Mouse (Mus musculus): ENCODE data around the gene Ptpn11.
"Not testable (repeated sequence)": the region's sequence is repeated elsewhere in the genome, so short reads cannot be mapped to it uniquely, and the experiment has no call there.

Ptpn11 gene

GRCm38 (mm10) chr5:121219190-121219589, 28.0 kb upstream of the Ptpn11 start:
- TF ChIP-seq NANOG (IDR thresholded peaks at IDR 0.05; ENCODE audit: borderline replicate concordance, low read length) (no peak), CTCF (conservative IDR thresholded peaks at IDR 0.05; ENCODE audit: low read length) (no peak), POU5F1 (IDR thresholded peaks at IDR 0.05; ENCODE audit: borderline replicate concordance, low read length) (no peak)
- H3K4me1 ChIP-seq (replicated peaks; ENCODE audit: low read depth, low read length) = peaks cover 24% of the 10 kb centered on the region
- no peak overlapping the region; the same call in 1 of the 2 replicates for H3K4me3 ChIP-seq (replicated peaks; ENCODE audit: low read length)
- no peaks in the 10 kb centered on the region for H3K36me3 ChIP-seq (ENCODE audit: insufficient read depth, low read length)
- peaks cover 9% of the 10 kb centered on the region for H3K27me3 ChIP-seq (ENCODE audit: insufficient read depth, low read length)
- no peaks in the 10 kb centered on the region for H3K9me3 ChIP-seq (ENCODE audit: low read length)

- H3K27me3 ChIP-seq (ENCODE audit: insufficient read depth, low read length) = peaks cover 7% of the 10 kb centered on the region
- TF ChIP-seq POU5F1 (IDR thresholded peaks at IDR 0.05; ENCODE audit: borderline replicate concordance, low read length) (no peak), CTCF (conservative IDR thresholded peaks at IDR 0.05; ENCODE audit: low read length) (no peak), NANOG (IDR thresholded peaks at IDR 0.05; ENCODE audit: borderline replicate concordance, low read length) (no peak)
- no peak overlapping the region for H3K4me3 ChIP-seq (replicated peaks; ENCODE audit: low read length)
- peaks cover 24% of the 10 kb centered on the region for H3K4me1 ChIP-seq (replicated peaks; ENCODE audit: low read depth, low read length)
- no peaks in the 10 kb centered on the region; the same call in 1 of the 2 replicates for H3K9me3 ChIP-seq (ENCODE audit: low read length)
- H3K36me3 ChIP-seq (ENCODE audit: insufficient read depth, low read length) = peaks cover 5% of the 10 kb centered on the region
These were observed 26.1 kb upstream of the Ptpn11 start for GRCm38 (mm10) chr5:121217313-121217634.

- H3K36me3 ChIP-seq (ENCODE audit: insufficient read depth, low read length) = peaks cover 10% of the 10 kb centered on the region
- not testable (repeated sequence) for H3K4me3 ChIP-seq (replicated peaks; ENCODE audit: low read length); H3K9me3 ChIP-seq (ENCODE audit: low read length); H3K27me3 ChIP-seq (ENCODE audit: insufficient read depth, low read length)
- H3K4me1 ChIP-seq (replicated peaks; ENCODE audit: low read depth, low read length) = peaks cover 19% of the 10 kb centered on the region
These were observed 25.6 kb upstream of the Ptpn11 start for GRCm38 (mm10) chr5:121216584-121217312.

GRCm38 (mm10) chr5:121216126-121216446, 24.9 kb upstream of the Ptpn11 start:
- H3K36me3 ChIP-seq (ENCODE audit: insufficient read depth, low read length) = peaks cover 17% of the 10 kb centered on the region
- no peak for TF ChIP-seq POU5F1 (IDR thresholded peaks at IDR 0.05; ENCODE audit: borderline replicate concordance, low read length)
- no peak for TF ChIP-seq CTCF (conservative IDR thresholded peaks at IDR 0.05; ENCODE audit: low read length)
- TF ChIP-seq NANOG (IDR thresholded peaks at IDR 0.05; ENCODE audit: borderline replicate concordance, low read length) = no peak
- H3K4me1 ChIP-seq (replicated peaks; ENCODE audit: low read depth, low read length) = peaks cover 13% of the 10 kb centered on the region
- no peaks in the 10 kb centered on the region for H3K27me3 ChIP-seq (ENCODE audit: insufficient read depth, low read length)
- no peak overlapping the region for H3K4me3 ChIP-seq (replicated peaks; ENCODE audit: low read length)
- H3K9me3 ChIP-seq (ENCODE audit: low read length) = no peaks in the 10 kb centered on the region; the same call in 1 of the 2 replicates

GRCm38 (mm10) chr5:121215380-121216125, 24.4 kb upstream of the Ptpn11 start:
- Histone ChIP-seq H3K27me3 (ENCODE audit: insufficient read depth, low read length) (no peaks in the 10 kb centered on the region), H3K4me3 (replicated peaks; ENCODE audit: low read length) (no peak overlapping the region), H3K9me3 (ENCODE audit: low read length) (no peaks in the 10 kb centered on the region; the same call in 1 of the 2 replicates), H3K4me1 (replicated peaks; ENCODE audit: low read depth, low read length) (peaks cover 13% of the 10 kb centered on the region), H3K36me3 (ENCODE audit: insufficient read depth, low read length) (peaks cover 22% of the 10 kb centered on the region)
- TF ChIP-seq CTCF (conservative IDR thresholded peaks at IDR 0.05; ENCODE audit: low read length) (peak; percentile 95), POU5F1 (IDR thresholded peaks at IDR 0.05; ENCODE audit: borderline replicate concordance, low read length) (no peak), NANOG (IDR thresholded peaks at IDR 0.05; ENCODE audit: borderline replicate concordance, low read length) (no peak)

GRCm38 (mm10) chr5:121214707-121215106, 23.5 kb upstream of the Ptpn11 start:
- no peak overlapping the region for H3K4me3 ChIP-seq (replicated peaks; ENCODE audit: low read length)
- TF ChIP-seq NANOG (IDR thresholded peaks at IDR 0.05; ENCODE audit: borderline replicate concordance, low read length) (no peak), POU5F1 (IDR thresholded peaks at IDR 0.05; ENCODE audit: borderline replicate concordance, low read length) (no peak), CTCF (conservative IDR thresholded peaks at IDR 0.05; ENCODE audit: low read length) (no peak)
- peaks cover 30% of the 10 kb centered on the region for H3K36me3 ChIP-seq (ENCODE audit: insufficient read depth, low read length)
- no peaks in the 10 kb centered on the region; the same call in 1 of the 2 replicates for H3K9me3 ChIP-seq (ENCODE audit: low read length)
- H3K4me1 ChIP-seq (replicated peaks; ENCODE audit: low read depth, low read length) = peaks cover 12% of the 10 kb centered on the region
- H3K27me3 ChIP-seq (ENCODE audit: insufficient read depth, low read length) = no peaks in the 10 kb centered on the region

- H3K27me3 ChIP-seq (ENCODE audit: insufficient read depth, low read length) = no peaks in the 10 kb centered on the region
- H3K4me1 ChIP-seq (replicated peaks; ENCODE audit: low read depth, low read length) = peaks cover 34% of the 10 kb centered on the region
- TF ChIP-seq POU5F1 (IDR thresholded peaks at IDR 0.05; ENCODE audit: borderline replicate concordance, low read length) = no peak
- no peak for TF ChIP-seq NANOG (IDR thresholded peaks at IDR 0.05; ENCODE audit: borderline replicate concordance, low read length)
- TF ChIP-seq CTCF (conservative IDR thresholded peaks at IDR 0.05; ENCODE audit: low read length) = no peak
These were observed 20.9 kb upstream of the Ptpn11 start for GRCm38 (mm10) chr5:121212108-121212507.

GRCm38 (mm10) chr5:121210601-121210924, 19.4 kb upstream of the Ptpn11 start:
- Histone ChIP-seq H3K9me3 (ENCODE audit: low read length) (no peaks in the 10 kb centered on the region; the same call in 1 of the 2 replicates), H3K36me3 (ENCODE audit: insufficient read depth, low read length) (peaks cover 72% of the 10 kb centered on the region), H3K4me3 (replicated peaks; ENCODE audit: low read length) (no peak overlapping the region), H3K4me1 (replicated peaks; ENCODE audit: low read depth, low read length) (peaks cover 45% of the 10 kb centered on the region), H3K27me3 (ENCODE audit: insufficient read depth, low read length) (no peaks in the 10 kb centered on the region)
- TF ChIP-seq NANOG (IDR thresholded peaks at IDR 0.05; ENCODE audit: borderline replicate concordance, low read length) = no peak
- TF ChIP-seq CTCF (conservative IDR thresholded peaks at IDR 0.05; ENCODE audit: low read length) = no peak
- no peak for TF ChIP-seq POU5F1 (IDR thresholded peaks at IDR 0.05; ENCODE audit: borderline replicate concordance, low read length)

More at GRCm38 (mm10) chr5:121212108-121212507, 20.9 kb upstream of the Ptpn11 start:
- H3K9me3 ChIP-seq (ENCODE audit: low read length) = no peaks in the 10 kb centered on the region; the same call in 1 of the 2 replicates
- H3K4me3 ChIP-seq (replicated peaks; ENCODE audit: low read length) = no peak overlapping the region
- H3K36me3 ChIP-seq (ENCODE audit: insufficient read depth, low read length) = peaks cover 56% of the 10 kb centered on the region

Data from E14TG2a.4 (cell line).